22 mouse cellular contexts compared by ENCODE assay signal in genomic region chr7:79347108-79347813, GRCm38 (mm10). TPM values are rescaled to one million over a fixed set of nuclear protein-coding genes. Genes with fewer than 3 reads are reported as not detected.
A peak's percentile ranks its signal among the peaks of the same experiment; 100 is the strongest.
DNase-seq lines count a peak whose midpoint lies in the region; ATAC-seq and TF ChIP-seq lines count a peak whose summit lies in the region.
"Had no signal": no experiment of that assay in that cellular context is flagged by ENCODE, and none has a peak within 500 bp of the region (broad histone marks: within the 10 kb centered on the region; RNA-seq: fewer than 3 reads in every experiment).

No protein-coding gene starts in this region.

- no peak for ATAC-seq in monocyte, adult 5-6 weeks (replicated peaks; ENCODE audit: insufficient number of reproducible peaks, low FRiP score, low TSS enrichment, poor library complexity, severe bottlenecking)
- ATAC-seq: forebrain, embryonic 13.5 days; midbrain, embryonic 15.5 days had no signal

- peak overlapping the region; percentile 20; the same call in 1 of the 2 replicates for H3K27ac ChIP-seq in gastrocnemius, adult 2 months
- H3K27ac ChIP-seq in left cerebral cortex, adult 2 months, result peak overlapping the region; percentile 76
- H3K27ac ChIP-seq: forebrain, embryonic 13.5 days; liver, embryonic 14.5 days; macrophage; midbrain, embryonic 15.5 days; neural tube, embryonic 12.5 days; stomach, embryonic 15.5 days had no signal

- peak; percentile 18; the same call in 1 of the 2 replicates for TF ChIP-seq CTCF in gastrocnemius, adult 2 months (IDR thresholded peaks at IDR 0.05)
- peak; percentile 45 for TF ChIP-seq CTCF in left cerebral cortex, adult 2 months (IDR thresholded peaks at IDR 0.05)

- no peak overlapping the region for H3K4me3 ChIP-seq in gastrocnemius, adult 2 months
- H3K4me3 ChIP-seq in left cerebral cortex, adult 2 months, result no peak overlapping the region
- H3K4me3 ChIP-seq: forebrain, embryonic 13.5 days; midbrain, embryonic 15.5 days; neural tube, embryonic 12.5 days; stomach, embryonic 15.5 days had no signal

- intact Hi-C loops in gastrocnemius, adult 2 months (cut with DNase I), result loop anchor here (5.0 kb wide), 1 partner anchor 205 kb away; no protein-coding TSS in a partner anchor
- intact Hi-C loops in gastrocnemius, postnatal 36 days (cut with DNase I), result no loop called here
- intact Hi-C loops in left cerebral cortex, adult 2 months (cut with DNase I), result loop anchor here (5.0 kb wide), 1 partner anchor 425 kb away; no protein-coding TSS in a partner anchor

- no peak for DNase-seq in gastrocnemius, adult 2 months
- no peak for DNase-seq in gastrocnemius, postnatal 36 days
- no peak for DNase-seq in left cerebral cortex, adult 2 months (ENCODE audit: extremely low spot score in 1 of 2, low spot score in 2 of 2)
- no peak for DNase-seq in left cerebral cortex, adult 11 months (ENCODE audit: low spot score)
- DNase-seq in right cerebral cortex, postnatal 10 days (ENCODE audit: low spot score in 2 of 2), result peak; percentile 64 to 82
- DNase-seq in right cerebral cortex, postnatal 25 days, result no peak
- no peak for DNase-seq in adipocyte (ENCODE audit: low spot score)
- DNase-seq: adrenal gland, adult 8-10 months; cerebellum, adult 2 months; heart, postnatal 36 days; kidney, postnatal 10 days; spleen, adult 18-20 months; thymus, postnatal 4 days had no signal

RNA-seq across cellular contexts. Expression of gene Rlbp1, which starts 39.6 kb away (rescaled TPM):
- not detected for total RNA-seq in gastrocnemius, adult 2 months (2021)
- total RNA-seq in gastrocnemius, postnatal 36 days (2021), result not detected
- 10 to 100 TPM; 21.7 to 22.1 TPM for total RNA-seq in left cerebral cortex, adult 2 months (2021)
- not detected in 3 replicates for total RNA-seq in monocyte, adult 5-6 weeks (2017)
- total RNA-seq: common myeloid progenitor, adult 5-6 weeks; gastrocnemius, adult 8-10 months; heart, postnatal 36 days had no signal

RNA-seq across cellular contexts. Expression of gene Fanci, which starts 44.5 kb away (rescaled TPM):
- total RNA-seq in gastrocnemius, adult 2 months (2021), result under 1 TPM in 1 of 2 experiments, not detected in 1; 0.08 TPM
- total RNA-seq in gastrocnemius, postnatal 36 days (2021), result under 1 TPM; 0.13 to 0.37 TPM
- 1 to 10 TPM in 1 of 2 experiments, under 1 TPM in 1; 0.56 to 1.4 TPM for total RNA-seq in left cerebral cortex, adult 2 months (2021)
- total RNA-seq in monocyte, adult 5-6 weeks (2017), result 2.6 to 5.1 TPM (median 4.6 TPM) in 3 replicates
- total RNA-seq: gastrocnemius, adult 8-10 months had no signal

Comparison
In these comparisons a context has a peak if more than half of its experiments do, and no peak if none do; other contexts are left out.
1. DNase-seq: peak in right cerebral cortex, postnatal 10 days (2 of 2); none in gastrocnemius, adult 2 months (single experiment), gastrocnemius, postnatal 36 days (0 of 2), left cerebral cortex, adult 2 months (0 of 2), left cerebral cortex, adult 11 months (single experiment), right cerebral cortex, postnatal 25 days (single experiment) and adipocyte (single experiment).
2. RNA of gene Rlbp1, which starts 39.6 kb away (total RNA-seq): 21.7 to 22.1 TPM in left cerebral cortex, adult 2 months; not detected in gastrocnemius, adult 2 months, not detected in gastrocnemius, postnatal 36 days and not detected in monocyte, adult 5-6 weeks; every median in the first group is over 10 times any median in the second.